Mouse (Mus musculus) forebrain, embryonic 13.5 days (tissue): ENCODE data around the gene Aup1. TPM values are rescaled to one million over a fixed set of nuclear protein-coding genes. Genes with fewer than 3 reads are reported as not detected.

Source experiments
- ATAC-seq: fragments of 200-750 bp; cut with Nextera tagmentation; 2 replicates; pipeline ENCODE4 v1.8.0; 2017
- H3K27ac ChIP-seq: fragments of 300-500 bp; sonication (generic); 2 replicates; pipeline ENCODE4 v1.5.1; 2015; ENCODE audit warnings: inconsistent platforms, mild to moderate bottlenecking, moderate library complexity
- H3K27me3 ChIP-seq: fragments of 300-500 bp; sonication (generic); 2 replicates; pipeline ENCODE4 v1.6.1; 2015; ENCODE audit warnings: mild to moderate bottlenecking, inconsistent platforms
- H3K36me3 ChIP-seq: fragments of 300-500 bp; sonication (generic); 2 replicates; pipeline ENCODE4 v1.6.1; 2015; ENCODE audit warnings: mild to moderate bottlenecking, inconsistent platforms; ENCODE audit not compliant: poor library complexity, severe bottlenecking
- H3K4me1 ChIP-seq: fragments of 300-500 bp; sonication (generic); 2 replicates; pipeline ENCODE4 v1.6.1; 2015; ENCODE audit warnings: inconsistent platforms
- H3K4me2 ChIP-seq: fragments of 300-500 bp; sonication (generic); 2 replicates; pipeline ENCODE4 v1.6.1; 2015; ENCODE audit warnings: inconsistent platforms, mild to moderate bottlenecking, moderate library complexity
- H3K4me3 ChIP-seq: fragments of 300-500 bp; sonication (generic); 2 replicates; pipeline ENCODE4 v1.5.1; 2015; ENCODE audit warnings: mild to moderate bottlenecking, inconsistent platforms
- H3K9ac ChIP-seq: fragments of 300-500 bp; sonication (generic); 2 replicates; pipeline ENCODE4 v1.6.1; 2015; ENCODE audit warnings: mild to moderate bottlenecking, inconsistent platforms
- H3K9me3 ChIP-seq: fragments of 300-500 bp; sonication (generic); replicated peaks from 2 replicates; pipeline ENCODE4 v1.6.1; 2016; ENCODE audit warnings: inconsistent platforms
- WGBS: fragments of 180-500 bp; shearing (Covaris S2); methylation state at CpG from one replicate; pipeline ENCODE4 v1.1.7; 2015; 5-methylcytosine and 5-hydroxymethylcytosine counted together
- microRNA counts: library from miRNA; unstranded; fragments of <30 nt; microRNA quantifications from one replicate; lab custom pipeline; 2016
- microRNA-seq: library from miRNA; unstranded; fragments of <30 nt; microRNA quantifications from one replicate; pipeline ENCODE4, GENCODE M21; 2016
- polyA plus RNA-seq: library from polyadenylated mRNA; unstranded; fragments of >200 nt; fragmentation: Nextera tagmentation; extraction: Ambion mirVana; gene quantifications from 2 replicates; pipeline ENCODE4 v1.2.1, GENCODE M21; 2015

The Aup1 gene
- polyA plus RNA-seq, 1 experiment from 2014 or later: 154 TPM

GRCm38 (mm10) chr6:83098411-83098810, 44.1 kb downstream of the Aup1 start:
- no peak overlapping the region for H3K4me3 ChIP-seq
- H3K4me1 ChIP-seq: peaks cover 22% of the 10 kb centered on the region
- H3K27me3 ChIP-seq: peaks cover 24% of the 10 kb centered on the region
- H3K9ac ChIP-seq: no peak overlapping the region
- no peak overlapping the region for H3K4me2 ChIP-seq
- no peaks in the 10 kb centered on the region for H3K36me3 ChIP-seq
- H3K9me3 ChIP-seq: no peaks in the 10 kb centered on the region
- no peak for ATAC-seq
- no peak overlapping the region for H3K27ac ChIP-seq
- 70% methylated on average over 2 of the region's 2 CpGs for WGBS

GRCm38 (mm10) chr6:83101316-83101687, 47.0 kb downstream of the Aup1 start, which contains the start of the genes Ccdc142 and Gm42688:
Ccdc142 (plus strand) TSS chr6:83101601.
Gm42688 (plus strand) TSS chr6:83101617.
- H3K4me2 ChIP-seq: peak within 1 kb of the TSS; percentile 100
- no peaks in the 10 kb centered on the region for H3K9me3 ChIP-seq
- 2% methylated on average over 25 of the region's 25 CpGs for WGBS
- 0 out of 2 replicates have a peak, but pooled peaks cover 7% of the 10 kb centered on the region for H3K36me3 ChIP-seq
- H3K9ac ChIP-seq: peak within 1 kb of the TSS; percentile 82
- H3K4me1 ChIP-seq: peaks cover 25% of the 10 kb centered on the region
- peak within 1 kb of the TSS; percentile 70 for H3K27ac ChIP-seq
- peak within 1 kb of the TSS; percentile 75 for H3K4me3 ChIP-seq
- peaks cover 19% of the 10 kb centered on the region for H3K27me3 ChIP-seq
- ATAC-seq: peak; percentile 86

- Histone ChIP-seq H3K9me3 (no peaks in the 10 kb centered on the region), H3K4me1 (peaks cover 25% of the 10 kb centered on the region), H3K9ac (peak overlapping the region; percentile 82), H3K36me3 (0 out of 2 replicates have a peak, but pooled peaks cover 7% of the 10 kb centered on the region), H3K4me3 (peak overlapping the region; percentile 75), H3K27ac (peak overlapping the region; percentile 70), H3K4me2 (peak overlapping the region; percentile 100), H3K27me3 (peaks cover 19% of the 10 kb centered on the region)
- WGBS: under 1% methylated on average over 65 of the region's 74 CpGs
- peak; percentile 71 for ATAC-seq
Observed at GRCm38 (mm10) chr6:83101688-83102556, 47.6 kb downstream of the Aup1 start.

GRCm38 (mm10) chr6:83103130-83103650, 48.9 kb downstream of the Aup1 start:
- Histone ChIP-seq H3K4me3 (peak overlapping the region; percentile 75; the same call in 1 of the 2 replicates), H3K4me1 (peaks cover 35% of the 10 kb centered on the region), H3K9me3 (no peaks in the 10 kb centered on the region), H3K27me3 (peaks cover 19% of the 10 kb centered on the region), H3K27ac (no peak overlapping the region), H3K9ac (peak overlapping the region; percentile 82; the same call in 1 of the 2 replicates), H3K36me3 (peaks cover 12% of the 10 kb centered on the region; the same call in 1 of the 2 replicates), H3K4me2 (peak overlapping the region; percentile 100)
- ATAC-seq: no peak
- WGBS: 49% methylated on average over 11 of the region's 11 CpGs

GRCm38 (mm10) chr6:83104158-83104557, 49.8 kb downstream of the Aup1 start:
- Histone ChIP-seq H3K9ac (no peak overlapping the region), H3K9me3 (no peaks in the 10 kb centered on the region), H3K4me1 (peaks cover 39% of the 10 kb centered on the region), H3K27ac (no peak overlapping the region), H3K4me3 (no peak overlapping the region), H3K36me3 (peaks cover 12% of the 10 kb centered on the region; the same call in 1 of the 2 replicates), H3K4me2 (no peak overlapping the region), H3K27me3 (peaks cover 17% of the 10 kb centered on the region)
- ATAC-seq: peak; percentile 25; the same call in 1 of the 2 replicates
- WGBS: 48% methylated on average over 4 of the region's 4 CpGs

MicroRNAs encoded within 50 kb of the gene (microRNA counts, 519-probe panel; counts per million panel counts)
- microRNA mmu-miR-3470a+mmu-miR-3470b (lab: Ali Mortazavi, UCI): 177 counts per million, percentile 53 among the panel's probes with 10 or more counts

Small RNA genes lying within 50 kb of the gene (microRNA-seq; reads per million reads assigned to microRNA genes)
- not detected for gene Mir3470a
- not detected for gene Mir7040

Other genes with a start within 250 kb of the Aup1 start
- gene Sema4f, start 114.8 kb upstream of the Aup1 start, polyA plus RNA-seq: 5.9 and 7.3 TPM in 2 replicates
- gene M1ap, start 107.6 kb upstream of the Aup1 start, polyA plus RNA-seq: not detected in 2 replicates
- 2.8 and 3.8 TPM in 2 replicates for gene Dok1, start 21.1 kb upstream of the Aup1 start, polyA plus RNA-seq
- gene Loxl3, start 20.3 kb upstream of the Aup1 start, polyA plus RNA-seq: 5.4 and 6.2 TPM in 2 replicates
- 60.6 and 65.8 TPM in 2 replicates for gene Htra2, start 752 bp downstream of the Aup1 start, polyA plus RNA-seq
- gene Dqx1, start 3.3 kb downstream of the Aup1 start, polyA plus RNA-seq: 0.53 and 0.59 TPM in 2 replicates
- gene Tlx2, start 15.8 kb downstream of the Aup1 start, polyA plus RNA-seq: not detected in 2 replicates
- gene Pcgf1, start 23.3 kb downstream of the Aup1 start, polyA plus RNA-seq: 46.5 and 47.3 TPM in 2 replicates
- 0.46 TPM in 1 of 2 replicates, not detected in the other for gene Lbx2, start 31.8 kb downstream of the Aup1 start, polyA plus RNA-seq
- gene Ccdc142, start 47.1 kb downstream of the Aup1 start, polyA plus RNA-seq: 3.5 and 4.0 TPM in 2 replicates
- 2.3 and 2.6 TPM in 2 replicates for gene Gm42688, start 47.1 kb downstream of the Aup1 start, polyA plus RNA-seq
- gene Mrpl53, start 54.5 kb downstream of the Aup1 start, polyA plus RNA-seq: 141 and 151 TPM in 2 replicates
- 13.5 and 19.2 TPM in 2 replicates for gene Mogs, start 61.0 kb downstream of the Aup1 start, polyA plus RNA-seq
- 239 and 249 TPM in 2 replicates for gene Wbp1, start 67.0 kb downstream of the Aup1 start, polyA plus RNA-seq
- gene Ino80b, start 70.9 kb downstream of the Aup1 start, polyA plus RNA-seq: 13.2 and 13.3 TPM in 2 replicates
- gene Rtkn, start 80.9 kb downstream of the Aup1 start, polyA plus RNA-seq: 10.4 and 10.5 TPM in 2 replicates
- 17.5 and 18.4 TPM in 2 replicates for gene Wdr54, start 101.9 kb downstream of the Aup1 start, polyA plus RNA-seq
- gene 1700003E16Rik, start 101.9 kb downstream of the Aup1 start, polyA plus RNA-seq: 2.7 and 3.6 TPM in 2 replicates
- gene Dctn1, start 111.4 kb downstream of the Aup1 start, polyA plus RNA-seq: 108 and 113 TPM in 2 replicates
- gene Slc4a5, start 165.3 kb downstream of the Aup1 start, polyA plus RNA-seq: 0.34 and 0.62 TPM in 2 replicates